Mouse (Mus musculus) intestine, postnatal 0 days (tissue): Measurements from ENCODE around the gene Agtpbp1. TPM values are rescaled to one million over a fixed set of nuclear protein-coding genes. Genes with fewer than 3 reads are reported as not detected.

ENCODE experiments used
- ATAC-seq: fragments of 200-750 bp; cut with Nextera tagmentation; 2 replicates; pipeline ENCODE4 v1.8.0; 2017; ENCODE audit warnings: mild to moderate bottlenecking, moderate TSS enrichment, moderate library complexity
- H3K27ac ChIP-seq: fragments of 300-500 bp; sonication (generic); 2 replicates; pipeline ENCODE4 v1.5.1; 2014; ENCODE audit warnings: mild to moderate bottlenecking, low read depth, low read length, moderate library complexity
- H3K27me3 ChIP-seq: fragments of 300-500 bp; sonication (generic); replicated peaks from 2 replicates; pipeline ENCODE4 v1.6.1; 2014; ENCODE audit warnings: low read length, mixed read lengths; ENCODE audit not compliant: control insufficient read depth, insufficient read depth
- H3K36me3 ChIP-seq: fragments of 300-500 bp; sonication (generic); 2 replicates; pipeline ENCODE4 v1.6.1; 2014; ENCODE audit warnings: mild to moderate bottlenecking, moderate library complexity; ENCODE audit not compliant: control insufficient read depth, insufficient read depth
- H3K4me1 ChIP-seq: fragments of 300-500 bp; sonication (generic); replicated peaks from 2 replicates; pipeline ENCODE4 v1.6.1; 2014; ENCODE audit warnings: antibody characterized with exemption, low read length, mixed read lengths; ENCODE audit not compliant: control insufficient read depth, insufficient read depth
- H3K4me2 ChIP-seq: fragments of 300-500 bp; sonication (generic); replicated peaks from 2 replicates; pipeline ENCODE4 v1.6.1; 2014; ENCODE audit warnings: low read depth, mild to moderate bottlenecking, moderate library complexity
- H3K4me3 ChIP-seq: fragments of 300-500 bp; sonication (generic); 2 replicates; pipeline ENCODE4 v1.5.1; 2014; ENCODE audit warnings: low read depth, low read length
- H3K9ac ChIP-seq: fragments of 300-500 bp; sonication (generic); 2 replicates; pipeline ENCODE4 v1.6.1; 2014; ENCODE audit warnings: mild to moderate bottlenecking, low read depth, low read length
- H3K9me3 ChIP-seq: fragments of 300-500 bp; sonication (generic); 2 replicates; pipeline ENCODE4 v1.6.1; 2016; ENCODE audit warnings: mixed run types; ENCODE audit not compliant: control insufficient read depth
- CTCF ChIP-seq: sonication (generic); IDR thresholded peaks from 2 replicates; pipeline ENCODE4 v1.5.1; 2016; ENCODE audit warnings: low read depth, mild to moderate bottlenecking, control low read depth, antibody characterized with exemption, moderate library complexity
- WGBS: fragments of 180-500 bp; shearing (Covaris S2); extraction: QIAGEN DNeasy Blood & Tissue Kit; methylation state at CpG from one replicate; pipeline ENCODE4 v1.1.7; 2014; 5-methylcytosine and 5-hydroxymethylcytosine counted together
- polyA plus RNA-seq: library from polyadenylated mRNA; unstranded; fragments of >200 nt; fragmentation: Nextera tagmentation; extraction: Ambion mirVana; gene quantifications from 2 replicates; pipeline ENCODE4 v1.2.1, GENCODE M21; 2015

Agtpbp1 gene
- polyA plus RNA-seq, 1 experiment from 2014 or later = 7.3 TPM

GRCm38 (mm10) chr13:59542411-59542810 lies 42.6 kb downstream of the Agtpbp1 start:
- H3K4me1 ChIP-seq = 0 out of 2 replicates have a peak, but pooled peaks cover 1% of the 10 kb centered on the region
- 90% methylated on average over 10 of the region's 10 CpGs for WGBS
- H3K36me3 ChIP-seq = no peaks in the 10 kb centered on the region
- H3K4me3 ChIP-seq = no peak overlapping the region
- no peak for TF ChIP-seq CTCF
- no peaks in the 10 kb centered on the region for H3K9me3 ChIP-seq
- H3K27me3 ChIP-seq = no peaks in the 10 kb centered on the region
- H3K27ac ChIP-seq = no peak overlapping the region
- H3K9ac ChIP-seq = no peak overlapping the region
- ATAC-seq = no peak
- no peak overlapping the region for H3K4me2 ChIP-seq

- WGBS = 84% methylated on average over 5 of the region's 5 CpGs
- H3K9me3 ChIP-seq = no peaks in the 10 kb centered on the region
- no peak overlapping the region for H3K9ac ChIP-seq
- H3K4me2 ChIP-seq = no peak overlapping the region
- no peak for TF ChIP-seq CTCF
- H3K36me3 ChIP-seq = no peaks in the 10 kb centered on the region
- H3K4me1 ChIP-seq = no peaks in the 10 kb centered on the region
- no peak overlapping the region for H3K4me3 ChIP-seq
- no peak for ATAC-seq
- no peaks in the 10 kb centered on the region for H3K27me3 ChIP-seq
- H3K27ac ChIP-seq = no peak overlapping the region
Measured at GRCm38 (mm10) chr13:59540030-59540429, 45.0 kb downstream of the Agtpbp1 start.

- Histone ChIP-seq H3K9ac (no peak overlapping the region), H3K4me1 (no peaks in the 10 kb centered on the region), H3K9me3 (no peaks in the 10 kb centered on the region), H3K4me2 (no peak overlapping the region), H3K4me3 (no peak overlapping the region), H3K27me3 (no peaks in the 10 kb centered on the region), H3K36me3 (no peaks in the 10 kb centered on the region), H3K27ac (no peak overlapping the region)
- 96% methylated on average over 5 of the region's 5 CpGs for WGBS
- ATAC-seq = no peak
- TF ChIP-seq CTCF = no peak
Measured at GRCm38 (mm10) chr13:59538661-59539060, 46.4 kb downstream of the Agtpbp1 start.

- H3K9me3 ChIP-seq = no peaks in the 10 kb centered on the region
- no peak overlapping the region for H3K4me3 ChIP-seq
- no peak overlapping the region for H3K9ac ChIP-seq
- no peak overlapping the region for H3K4me2 ChIP-seq
- H3K4me1 ChIP-seq = no peaks in the 10 kb centered on the region
- no peak for ATAC-seq
- no peak overlapping the region for H3K27ac ChIP-seq
- H3K27me3 ChIP-seq = no peaks in the 10 kb centered on the region
- H3K36me3 ChIP-seq = no peaks in the 10 kb centered on the region
- TF ChIP-seq CTCF = no peak
- 77% methylated on average over 2 of the region's 2 CpGs for WGBS
Measured at GRCm38 (mm10) chr13:59536631-59537030, 48.4 kb downstream of the Agtpbp1 start.

- no peak overlapping the region for H3K9ac ChIP-seq
- no peak for ATAC-seq
- H3K36me3 ChIP-seq = no peaks in the 10 kb centered on the region
- no peak for TF ChIP-seq CTCF
- H3K27ac ChIP-seq = no peak overlapping the region
- H3K4me3 ChIP-seq = no peak overlapping the region
- WGBS = 81% methylated on average over 6 of the region's 6 CpGs
- no peaks in the 10 kb centered on the region for H3K27me3 ChIP-seq
- no peaks in the 10 kb centered on the region for H3K4me1 ChIP-seq
- no peak overlapping the region for H3K4me2 ChIP-seq
- no peaks in the 10 kb centered on the region for H3K9me3 ChIP-seq
Measured at GRCm38 (mm10) chr13:59535746-59536145, 49.3 kb downstream of the Agtpbp1 start.

- H3K27me3 ChIP-seq = no peaks in the 10 kb centered on the region
- H3K27ac ChIP-seq = no peak overlapping the region
- no peaks in the 10 kb centered on the region for H3K4me1 ChIP-seq
- H3K9me3 ChIP-seq = no peaks in the 10 kb centered on the region
- no peak overlapping the region for H3K4me3 ChIP-seq
- H3K36me3 ChIP-seq = no peaks in the 10 kb centered on the region
- no peak overlapping the region for H3K4me2 ChIP-seq
- no peak for TF ChIP-seq CTCF
- ATAC-seq = no peak
- no peak overlapping the region for H3K9ac ChIP-seq
- 81% methylated on average over 4 of the region's 4 CpGs for WGBS
Measured at GRCm38 (mm10) chr13:59534301-59534700, 50.7 kb downstream of the Agtpbp1 start.

- no peak overlapping the region for H3K4me3 ChIP-seq
- no peaks in the 10 kb centered on the region for H3K4me1 ChIP-seq
- no peak for ATAC-seq
- H3K27ac ChIP-seq = no peak overlapping the region
- no peak overlapping the region for H3K4me2 ChIP-seq
- WGBS = 77% methylated on average over 6 of the region's 6 CpGs
- no peak overlapping the region for H3K9ac ChIP-seq
- H3K36me3 ChIP-seq = no peaks in the 10 kb centered on the region
- no peak for TF ChIP-seq CTCF
- no peaks in the 10 kb centered on the region for H3K9me3 ChIP-seq
- no peaks in the 10 kb centered on the region for H3K27me3 ChIP-seq
Measured at GRCm38 (mm10) chr13:59533331-59533730, 51.7 kb downstream of the Agtpbp1 start.
